Mouse (Mus musculus): ENCODE measurements at regions not wholly inside any gene's neighbourhood (a gene's known extent, or its start where the extent isn't known, plus 50 kb on each side); places are given as distances from the start of the nearest gene placed in this dataset.

- no peak for DNase-seq
Observed at GRCm38 (mm10) chr2:12697209-12697608, 226.6 kb upstream of the Pter start.

DNA sequence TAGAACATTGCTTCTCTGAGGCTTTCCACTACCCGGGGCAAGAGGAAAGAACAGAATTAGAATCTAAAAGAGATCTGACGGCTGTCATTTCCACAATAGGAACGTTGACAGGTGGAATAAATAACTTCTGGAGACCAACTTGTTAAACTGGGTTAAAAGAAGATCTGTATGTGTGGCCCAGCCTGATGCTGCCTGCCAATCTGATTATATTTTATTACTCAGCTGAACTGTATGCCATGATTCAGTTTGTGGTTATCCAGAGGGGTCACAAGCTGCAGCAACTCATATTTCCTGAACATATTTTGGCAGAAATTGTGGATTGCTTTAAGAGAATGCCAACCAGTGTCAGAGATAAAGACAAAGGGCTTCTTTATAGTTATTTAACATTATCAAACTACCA, 224.5 kb upstream of the Pter start:
- no peak for DNase-seq

DNA sequence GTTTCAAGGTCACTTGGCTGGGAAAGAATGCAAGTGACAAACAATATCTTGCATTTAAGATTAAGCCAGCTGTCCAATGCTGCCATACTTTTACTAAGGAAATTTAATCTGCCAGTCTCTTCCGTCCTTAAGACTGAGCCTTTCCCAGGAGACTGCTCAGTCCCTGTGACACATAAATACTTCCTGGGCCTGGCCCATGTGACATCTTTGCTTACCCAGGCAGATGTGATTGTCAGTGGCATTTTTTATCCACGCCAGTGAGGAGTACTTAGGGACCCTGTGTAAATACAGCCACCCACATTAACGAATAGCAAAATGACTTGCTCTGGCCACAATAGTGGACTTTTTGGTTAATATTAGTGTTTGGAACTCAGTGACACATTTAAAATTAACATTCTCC, 216.3 kb upstream of the Pter start:
- DNase-seq, result no peak

GRCm38 (mm10) chr2:12709156-12709923, 214.5 kb upstream of the Pter start:
- peak; percentile 11 for DNase-seq

- no peak for DNase-seq
Observed at GRCm38 (mm10) chr2:12709924-12710240, 214.0 kb upstream of the Pter start.

- DNase-seq, result no peak
Observed at GRCm38 (mm10) chr2:12716124-12717012, 207.5 kb upstream of the Pter start.

DNA sequence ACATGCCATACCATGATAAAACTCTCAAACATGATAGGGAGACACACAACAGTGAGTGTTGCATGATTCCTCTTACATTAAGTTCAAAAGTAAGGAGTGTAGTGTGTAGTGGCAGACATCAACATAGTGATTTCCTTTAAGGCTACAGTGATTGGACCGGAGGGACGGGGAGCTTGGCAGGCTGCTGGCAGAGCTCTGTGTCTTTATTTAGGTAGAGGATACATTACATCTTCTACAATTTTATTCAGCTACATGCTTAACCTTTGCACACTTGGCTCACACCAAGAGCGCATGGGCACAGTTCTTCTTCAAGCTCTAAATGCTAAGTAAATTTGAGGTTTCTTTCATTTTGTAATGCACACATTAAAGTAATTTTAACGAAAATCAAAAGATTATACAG, 194.6 kb upstream of the Pter start:
- DNase-seq, result no peak

- DNase-seq, result no peak
Observed at GRCm38 (mm10) chr2:12737140-12737539, 186.7 kb upstream of the Pter start.

DNA sequence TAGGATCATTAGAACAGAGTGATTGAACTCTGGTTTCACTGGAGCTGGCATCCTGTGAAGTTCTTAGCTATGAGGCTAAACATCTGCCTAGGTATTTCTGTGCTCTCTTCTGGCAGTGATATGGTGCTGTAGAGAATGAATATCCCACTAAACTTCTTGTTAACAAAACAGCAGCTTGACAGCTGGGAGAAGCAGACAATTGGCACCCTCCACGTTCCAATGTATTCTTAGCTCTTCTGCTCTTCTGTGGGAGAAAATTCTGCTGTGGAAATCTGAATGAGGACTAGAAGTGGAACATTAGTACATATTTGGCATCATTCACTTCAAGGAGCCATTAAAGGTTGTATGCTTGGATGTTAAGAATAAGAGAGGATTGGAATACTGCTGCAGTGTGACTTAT, 177.0 kb upstream of the Pter start:
- DNase-seq, result no peak

DNA sequence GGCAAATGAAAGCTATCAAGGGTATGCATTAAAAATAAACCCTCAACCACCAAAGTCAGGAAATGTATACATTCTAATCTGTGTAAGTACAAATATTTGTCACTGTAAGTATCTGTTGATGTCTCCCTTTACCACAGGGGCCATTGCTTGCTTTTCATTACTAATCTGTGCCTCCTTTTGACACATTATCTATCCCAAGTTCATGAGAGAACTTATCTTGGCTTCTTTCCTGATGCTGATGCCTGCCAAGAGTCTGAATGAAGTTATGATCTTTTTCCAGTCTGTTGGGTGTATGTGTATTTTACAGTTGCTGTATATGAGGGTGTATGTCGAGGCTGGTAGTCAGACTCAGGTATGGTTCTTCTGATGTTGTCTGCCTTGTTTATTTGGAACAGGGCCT, 165.0 kb upstream of the Pter start:
- DNase-seq, result no peak

- DNase-seq, result no peak
Observed at GRCm38 (mm10) chr2:12759931-12760330, 163.9 kb upstream of the Pter start.

- no peak for DNase-seq
Observed at GRCm38 (mm10) chr2:12761461-12761860, 162.4 kb upstream of the Pter start.

DNA sequence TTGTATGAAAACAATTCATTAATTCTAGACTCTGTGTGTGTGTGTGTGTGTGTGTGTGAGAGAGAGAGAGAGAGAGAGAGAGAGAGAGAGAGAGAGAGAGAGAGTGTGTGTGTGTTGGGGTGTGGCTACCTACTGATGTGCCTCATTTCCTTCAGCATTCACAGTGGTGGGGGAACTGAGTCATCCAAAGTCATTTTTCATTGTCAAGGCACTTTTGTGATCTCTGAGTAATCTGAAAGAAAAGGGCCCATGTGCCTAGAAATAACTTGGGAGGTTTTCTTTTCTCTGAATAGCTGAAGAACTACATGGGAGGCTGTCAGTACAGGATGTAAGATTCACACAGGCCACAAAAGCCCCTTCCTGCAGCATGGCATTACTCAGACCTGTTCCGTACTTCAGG, 159.3 kb upstream of the Pter start:
- no peak for DNase-seq

GRCm38 (mm10) chr2:12765336-12765735, 158.5 kb upstream of the Pter start:
- no peak for DNase-seq

- DNase-seq, result no peak
Observed at GRCm38 (mm10) chr2:12776866-12777265, 147.0 kb upstream of the Pter start.

DNA sequence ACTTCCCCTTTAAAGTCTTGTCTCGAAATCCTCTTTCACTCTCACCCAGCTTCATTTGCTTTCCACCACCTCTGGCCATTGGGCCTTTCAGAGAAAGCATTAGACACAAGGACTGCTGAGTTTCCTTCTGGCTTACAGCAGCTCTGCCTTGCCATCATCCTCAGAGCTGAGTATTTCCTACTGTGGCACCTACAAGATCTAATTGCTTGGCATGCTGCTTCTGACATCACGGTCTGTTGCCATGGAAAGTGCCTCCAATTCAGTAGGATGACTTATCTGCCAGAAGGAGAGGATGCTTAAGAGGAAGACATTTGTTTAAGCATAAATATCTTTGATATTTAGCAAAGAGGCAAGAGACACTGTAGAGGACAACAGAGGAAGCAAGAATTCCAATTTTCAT, 146.1 kb upstream of the Pter start:
- DNase-seq, result no peak

DNA sequence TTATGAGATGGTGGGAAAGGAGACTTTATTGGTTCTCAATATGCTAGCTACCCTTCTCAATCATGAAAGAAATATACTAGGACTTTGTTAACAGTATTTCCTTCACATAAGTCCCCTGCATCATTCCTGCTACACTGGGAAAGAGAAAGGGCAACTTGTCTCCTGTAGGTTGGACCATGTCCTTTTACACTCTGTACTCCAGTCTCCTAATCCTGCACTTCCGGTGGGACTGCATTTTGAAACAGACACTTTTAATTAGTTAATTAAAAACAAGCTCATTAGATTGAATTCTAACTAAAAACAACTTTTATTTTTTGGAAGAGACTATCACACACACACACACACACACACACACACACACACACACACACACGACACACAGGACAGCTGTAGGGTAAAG, 131.2 kb upstream of the Pter start:
- no peak for DNase-seq

DNA sequence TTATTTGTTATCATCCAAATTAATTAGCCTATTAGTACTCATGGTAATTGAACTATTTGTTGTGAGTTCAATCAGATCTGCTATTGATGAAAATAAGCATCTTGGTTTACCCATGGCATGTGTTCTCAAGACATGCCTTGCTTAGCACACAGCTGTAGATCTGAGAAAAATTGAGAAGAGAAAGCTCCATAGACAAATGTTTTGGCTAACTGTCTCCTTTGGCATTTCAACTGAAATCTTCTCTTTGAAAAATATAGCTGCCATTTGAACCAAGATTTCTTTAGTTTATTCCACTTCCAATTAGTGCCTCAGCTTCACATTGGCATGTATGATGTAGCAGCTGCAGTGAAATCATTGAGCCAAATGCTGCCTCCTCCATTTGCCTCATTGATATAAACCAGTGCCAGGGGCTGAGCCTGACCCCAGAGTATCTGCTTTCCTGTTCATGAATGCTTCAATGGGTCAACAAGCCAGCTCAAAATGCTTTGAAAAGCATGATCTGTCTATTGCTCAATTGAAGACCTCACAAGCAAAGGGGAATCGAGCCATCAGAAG, 126.1 kb upstream of the Pter start:
- no peak for DNase-seq

DNA sequence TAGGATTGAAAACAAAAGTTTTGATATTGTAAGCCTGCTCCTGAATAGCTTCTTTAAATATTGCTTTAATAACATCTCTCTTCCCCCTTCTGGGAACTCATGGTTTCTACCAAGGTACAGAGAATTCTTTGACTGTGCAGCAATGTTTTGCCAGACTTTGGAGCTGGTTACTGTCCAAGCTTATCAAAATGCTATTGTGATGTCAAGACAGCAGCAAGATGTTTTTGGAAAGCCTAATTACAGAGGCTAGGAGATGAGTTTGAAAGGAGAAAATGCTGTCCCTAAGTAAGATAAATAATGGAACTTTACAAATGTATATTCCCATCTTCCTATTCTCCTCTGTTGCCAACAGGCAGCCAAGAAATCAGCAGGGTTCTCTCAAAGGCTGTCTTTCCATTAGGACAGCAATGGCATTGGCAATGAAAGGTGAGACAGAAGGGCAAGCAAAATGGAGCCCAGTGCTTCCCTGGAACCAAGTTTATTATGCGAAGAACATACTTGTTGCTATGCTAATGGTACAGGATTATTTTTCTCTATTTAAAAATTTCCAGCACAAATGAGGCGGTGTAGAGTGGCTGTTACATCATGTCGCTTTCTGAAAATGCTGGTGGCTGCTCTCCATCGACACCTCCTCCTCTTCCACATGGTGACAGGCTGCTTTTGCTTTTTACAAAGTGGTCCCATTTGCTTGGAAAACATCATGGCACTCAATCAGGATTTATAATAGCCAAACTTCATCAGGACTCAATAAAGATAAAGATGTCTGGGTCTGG, 124.5 kb upstream of the Pter start:
- no peak for DNase-seq

DNA sequence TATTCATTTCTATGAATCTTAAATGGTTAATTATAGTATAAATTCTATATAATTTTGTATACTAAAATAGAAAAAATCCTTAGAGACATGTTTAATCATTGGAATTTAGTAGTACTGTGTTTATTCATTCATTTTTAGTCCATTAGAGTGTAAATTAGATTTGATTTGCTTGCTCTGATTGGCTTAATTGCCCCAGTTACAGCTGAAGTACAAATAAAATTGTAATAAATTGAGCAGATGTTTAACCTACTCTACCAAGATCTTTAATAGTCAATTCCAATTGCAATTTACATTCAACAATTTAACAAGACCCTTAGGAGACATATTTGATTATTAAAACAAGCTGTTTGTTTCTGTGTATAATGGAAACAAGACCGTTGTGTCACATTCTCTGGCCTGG, 121.2 kb upstream of the Pter start:
- DNase-seq, result no peak

DNA sequence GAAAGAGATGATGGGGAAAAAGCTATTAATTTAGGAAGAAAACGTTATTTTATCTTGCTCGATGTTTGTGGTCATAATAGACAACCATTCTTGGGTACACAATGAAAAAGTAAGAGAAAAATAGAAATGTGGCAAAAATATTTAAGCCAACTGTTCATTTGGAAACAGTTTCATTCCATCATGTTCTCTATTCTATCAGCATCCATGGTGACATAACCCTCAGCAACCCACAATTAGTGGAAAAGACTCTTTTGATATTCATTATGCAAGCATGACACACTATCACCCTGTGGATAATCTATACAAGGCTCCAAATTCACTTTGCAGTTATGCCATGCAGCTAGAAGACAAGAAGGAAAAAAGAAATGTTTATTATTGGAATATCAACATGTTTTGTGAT, 118.7 kb upstream of the Pter start:
- no peak for DNase-seq

DNA sequence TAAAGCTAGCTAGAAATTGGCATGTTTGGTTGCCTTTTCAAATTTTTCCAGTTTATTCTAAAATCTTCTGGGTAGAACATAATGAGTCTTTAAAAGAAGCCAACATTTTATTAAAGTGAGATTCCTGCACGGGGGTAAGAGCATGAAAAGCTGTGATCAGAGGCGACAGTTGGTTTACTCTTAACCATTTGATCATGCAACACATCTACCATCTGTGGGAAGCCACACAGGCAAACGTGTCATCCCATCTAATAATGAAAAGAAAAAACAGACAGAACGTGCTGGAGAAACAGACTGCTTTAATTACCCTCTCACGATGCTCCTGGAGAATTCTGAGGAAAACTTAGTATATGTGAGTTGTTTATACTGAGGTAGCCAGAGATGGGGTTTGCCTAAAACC, 115.4 kb upstream of the Pter start:
- DNase-seq, result no peak

DNA sequence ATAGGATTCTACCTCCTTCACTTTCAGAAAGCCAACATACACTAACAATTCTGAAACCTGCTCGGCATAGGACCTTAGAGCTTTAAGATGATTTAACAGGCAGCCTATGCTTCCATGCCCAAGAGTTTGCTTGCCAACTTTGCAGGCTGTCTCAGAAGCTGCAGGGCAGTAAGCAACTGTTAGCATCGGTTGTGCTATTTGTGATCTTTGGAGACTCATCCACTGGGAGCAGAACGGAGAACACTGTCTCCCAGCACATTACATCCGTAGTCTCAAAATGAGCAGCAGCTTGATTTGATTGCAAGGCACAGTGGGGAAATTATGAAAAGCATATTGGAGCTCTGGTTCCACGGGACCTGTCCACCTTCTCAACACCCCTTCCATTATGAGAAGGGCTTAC, 108.5 kb upstream of the Pter start:
- DNase-seq, result no peak

Data from cerebellum, adult 11-12 months (tissue).